Mouse (Mus musculus) bone marrow, adult 2 months (tissue): ENCODE data around the gene Olfr467.
"Not testable (repeated sequence)": the region's sequence is repeated elsewhere in the genome, so short reads cannot be mapped to it uniquely, and the experiment has no call there.

Experiments used
- CTCF ChIP-seq: fragments of 200-500 bp; IDR thresholded peaks from 2 replicates; pipeline ENCODE4 v1.5.1; 2011; ENCODE audit warnings: low read length, control low read depth; ENCODE audit not compliant: control insufficient read depth, insufficient read depth
- POLR2A ChIP-seq: fragments of 200-500 bp; IDR thresholded peaks from 2 replicates; pipeline ENCODE4 v1.6.1; 2011; ENCODE audit warnings: low read depth, mild to moderate bottlenecking, control low read depth, low read length, borderline replicate concordance; ENCODE audit not compliant: control insufficient read depth

- TF ChIP-seq CTCF, POLR2A: not testable (repeated sequence)
Measured at GRCm38 (mm10) chr7:107823867-107824266, 11.8 kb downstream of the Olfr467 start.
